Mouse (Mus musculus): ENCODE measurements at regions not wholly inside any gene's neighbourhood (a gene's known extent, or its start where the extent isn't known, plus 50 kb on each side); places are given as distances from the start of the nearest gene placed in this dataset.
A peak's percentile ranks its signal among the peaks of the same experiment; 100 is the strongest.
"Not testable (repeated sequence)": the region's sequence is repeated elsewhere in the genome, so short reads cannot be mapped to it uniquely, and the experiment has no call there.

DNA sequence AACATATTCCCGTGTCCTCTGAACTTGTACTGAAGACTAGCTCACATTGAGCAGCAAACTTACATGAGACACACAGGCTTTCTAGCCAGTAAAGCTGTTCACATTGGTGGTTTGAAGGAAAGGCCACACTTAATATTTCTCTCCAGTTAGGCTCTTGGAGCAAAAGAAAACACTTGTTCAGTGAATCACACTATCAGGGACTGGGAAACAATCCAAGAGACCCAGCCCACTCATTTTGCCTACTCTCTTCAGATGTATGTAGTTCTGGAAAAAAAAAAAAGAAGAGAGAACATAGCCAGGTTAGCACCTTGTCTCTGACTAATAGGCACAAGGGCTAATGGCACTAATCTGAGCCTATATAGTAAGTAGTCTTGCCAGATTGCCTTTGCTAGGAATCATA, 165.9 kb downstream of the Lyplal1 start:
- no peak overlapping the region for H3K4me2 ChIP-seq (ENCODE audit: low read length)
- no peak overlapping the region for H3K4me3 ChIP-seq (ENCODE audit: control insufficient read depth in 1 of 2, insufficient read depth in 1 of 2, low read depth in 1 of 2, low read length in 2 of 2)
- no peak overlapping the region for H3K9ac ChIP-seq (ENCODE audit: low read length)
- no peak overlapping the region for H3K27ac ChIP-seq (replicated peaks in 1 of 2; ENCODE audit: control insufficient read depth in 1 of 2, insufficient read depth in 1 of 2, low read depth in 2 of 2, low read length in 2 of 2)
- WGBS, result 66% methylated on average over 1 of the region's 1 CpGs
- H3K9me3 ChIP-seq (ENCODE audit: control insufficient read depth, low read length), result no peaks in the 10 kb centered on the region
- no peaks in the 10 kb centered on the region for H3K36me3 ChIP-seq (ENCODE audit: control insufficient read depth, insufficient read depth, low read length)
- no peaks in the 10 kb centered on the region for H3K27me3 ChIP-seq (ENCODE audit: control insufficient read depth, insufficient read depth, low read length)
- no peaks in the 10 kb centered on the region for H3K4me1 ChIP-seq (ENCODE audit: control insufficient read depth in 2 of 2, insufficient read depth in 2 of 2, low read length in 2 of 2)
- no peak for ATAC-seq (ENCODE audit: insufficient number of reproducible peaks, insufficient read depth, low FRiP score, low read depth)

DNA sequence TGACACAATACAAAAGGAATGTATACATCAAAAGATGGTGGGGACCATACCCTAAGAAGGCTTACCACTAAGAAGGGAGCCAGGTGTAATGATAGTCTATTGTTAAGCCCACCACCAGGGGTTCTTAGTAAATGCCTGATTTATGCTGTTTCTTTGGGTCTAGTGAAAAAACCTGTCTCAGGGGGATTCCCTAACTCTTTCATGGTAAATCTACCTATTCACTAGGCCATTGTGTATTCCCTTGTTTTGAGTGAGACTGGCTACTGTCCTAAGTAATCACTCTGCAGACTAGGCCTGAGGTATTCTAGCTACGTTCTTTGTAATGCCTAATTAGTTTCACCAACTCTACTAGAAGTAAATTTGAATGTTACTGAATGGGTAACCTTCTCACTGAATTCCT, 161.3 kb downstream of the Lyplal1 start:
- H3K36me3 ChIP-seq (ENCODE audit: control insufficient read depth, insufficient read depth, low read length); H3K4me2 ChIP-seq (ENCODE audit: low read length); H3K9ac ChIP-seq (ENCODE audit: low read length); H3K4me3 ChIP-seq (ENCODE audit: control insufficient read depth in 1 of 2, insufficient read depth in 1 of 2, low read depth in 1 of 2, low read length in 2 of 2); H3K27me3 ChIP-seq (ENCODE audit: control insufficient read depth, insufficient read depth, low read length); H3K9me3 ChIP-seq (ENCODE audit: control insufficient read depth, low read length); H3K4me1 ChIP-seq (ENCODE audit: control insufficient read depth in 2 of 2, insufficient read depth in 2 of 2, low read length in 2 of 2); ATAC-seq (ENCODE audit: insufficient number of reproducible peaks, insufficient read depth, low FRiP score, low read depth); H3K27ac ChIP-seq (replicated peaks in 1 of 2; ENCODE audit: control insufficient read depth in 1 of 2, insufficient read depth in 1 of 2, low read depth in 2 of 2, low read length in 2 of 2): not testable (repeated sequence)
- WGBS, result 81% methylated on average over 1 of the region's 1 CpGs

DNA sequence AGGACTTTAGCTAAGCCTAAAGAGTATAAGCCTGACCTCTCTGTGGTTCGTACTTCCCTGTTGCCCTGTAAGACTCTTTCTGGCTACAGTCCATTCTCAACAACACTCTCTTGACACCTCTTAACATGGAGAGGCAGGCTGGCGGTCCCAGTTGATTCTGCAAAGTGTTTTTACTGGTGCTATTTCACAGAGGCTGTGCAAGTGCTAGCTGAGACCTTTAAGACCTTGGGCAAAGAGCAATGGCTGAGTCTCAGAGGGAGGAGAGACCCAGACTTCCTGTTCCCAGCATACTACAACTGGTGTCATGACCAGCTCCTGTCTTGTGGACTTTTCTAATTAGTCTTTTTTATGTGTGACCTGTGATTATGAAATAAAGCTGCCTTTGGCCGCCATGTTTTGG, 159.6 kb downstream of the Lyplal1 start:
- no peak overlapping the region for H3K4me2 ChIP-seq (ENCODE audit: low read length)
- no peaks in the 10 kb centered on the region for H3K27me3 ChIP-seq (ENCODE audit: control insufficient read depth, insufficient read depth, low read length)
- H3K9me3 ChIP-seq (ENCODE audit: control insufficient read depth, low read length), result no peaks in the 10 kb centered on the region
- no peak overlapping the region for H3K27ac ChIP-seq (replicated peaks in 1 of 2; ENCODE audit: control insufficient read depth in 1 of 2, insufficient read depth in 1 of 2, low read depth in 2 of 2, low read length in 2 of 2)
- no peak overlapping the region for H3K4me3 ChIP-seq (ENCODE audit: control insufficient read depth in 1 of 2, insufficient read depth in 1 of 2, low read depth in 1 of 2, low read length in 2 of 2)
- WGBS, result 54% methylated on average over 3 of the region's 3 CpGs
- H3K4me1 ChIP-seq (ENCODE audit: control insufficient read depth in 2 of 2, insufficient read depth in 2 of 2, low read length in 2 of 2), result no peaks in the 10 kb centered on the region
- no peak for ATAC-seq (ENCODE audit: insufficient number of reproducible peaks, insufficient read depth, low FRiP score, low read depth)
- no peak overlapping the region for H3K9ac ChIP-seq (ENCODE audit: low read length)
- no peaks in the 10 kb centered on the region for H3K36me3 ChIP-seq (ENCODE audit: control insufficient read depth, insufficient read depth, low read length)

DNA sequence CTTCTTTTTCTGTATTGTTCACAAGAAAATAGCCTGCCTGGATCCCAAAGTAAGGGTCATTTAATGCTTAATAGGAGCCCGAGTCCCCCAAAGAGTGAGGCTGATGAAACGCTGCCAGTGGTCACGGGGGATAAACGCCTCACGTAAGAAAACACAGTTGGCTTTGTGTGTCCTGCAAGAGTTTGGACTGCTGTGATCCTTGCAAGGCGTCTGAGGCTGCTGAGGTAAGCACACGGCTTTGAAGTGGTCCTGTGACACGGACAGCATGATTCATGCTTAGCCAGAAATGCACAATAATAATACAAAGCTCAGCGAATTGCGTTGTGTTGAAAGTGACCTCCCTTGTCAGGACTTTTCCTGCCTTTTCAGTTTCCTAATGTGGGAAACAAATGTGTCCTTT, 158.8 kb downstream of the Lyplal1 start:
- Histone ChIP-seq H3K4me3 (ENCODE audit: control insufficient read depth in 1 of 2, insufficient read depth in 1 of 2, low read depth in 1 of 2, low read length in 2 of 2) (no peak overlapping the region), H3K9ac (ENCODE audit: low read length) (no peak overlapping the region), H3K36me3 (ENCODE audit: control insufficient read depth, insufficient read depth, low read length) (no peaks in the 10 kb centered on the region), H3K27ac (replicated peaks in 1 of 2; ENCODE audit: control insufficient read depth in 1 of 2, insufficient read depth in 1 of 2, low read depth in 2 of 2, low read length in 2 of 2) (no peak overlapping the region), H3K4me1 (ENCODE audit: control insufficient read depth in 2 of 2, insufficient read depth in 2 of 2, low read length in 2 of 2) (no peaks in the 10 kb centered on the region), H3K4me2 (ENCODE audit: low read length) (no peak overlapping the region), H3K9me3 (ENCODE audit: control insufficient read depth, low read length) (no peaks in the 10 kb centered on the region), H3K27me3 (ENCODE audit: control insufficient read depth, insufficient read depth, low read length) (no peaks in the 10 kb centered on the region)
- no peak for ATAC-seq (ENCODE audit: insufficient number of reproducible peaks, insufficient read depth, low FRiP score, low read depth)
- WGBS, result 85% methylated on average over 10 of the region's 10 CpGs

DNA sequence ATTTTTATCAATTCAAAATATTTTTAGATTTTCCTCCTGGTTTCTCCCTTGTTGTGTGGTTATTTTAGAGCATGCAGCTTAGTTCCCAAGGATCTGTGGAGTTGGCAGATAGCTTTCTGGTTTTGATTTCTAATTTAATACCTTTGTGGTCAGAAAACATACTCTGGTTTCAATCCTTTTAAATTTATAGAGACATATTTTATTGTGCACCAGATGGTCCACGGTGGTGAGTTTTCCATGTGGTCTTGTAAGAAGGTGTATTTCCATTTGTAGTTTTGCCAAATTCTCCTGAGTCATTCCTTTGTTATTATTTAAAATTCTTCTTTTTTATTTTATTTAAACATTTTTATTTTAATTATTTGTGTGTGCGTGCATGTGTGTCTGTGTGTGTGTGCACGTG, 154.5 kb downstream of the Lyplal1 start:
- Histone ChIP-seq H3K27ac (replicated peaks in 1 of 2; ENCODE audit: control insufficient read depth in 1 of 2, insufficient read depth in 1 of 2, low read depth in 2 of 2, low read length in 2 of 2) (no peak overlapping the region), H3K36me3 (ENCODE audit: control insufficient read depth, insufficient read depth, low read length) (no peaks in the 10 kb centered on the region), H3K27me3 (ENCODE audit: control insufficient read depth, insufficient read depth, low read length) (no peaks in the 10 kb centered on the region), H3K4me2 (ENCODE audit: low read length) (no peak overlapping the region), H3K4me1 (ENCODE audit: control insufficient read depth in 2 of 2, insufficient read depth in 2 of 2, low read length in 2 of 2) (peaks cover 0 to 3% of the 10 kb centered on the region in 2 experiments; a peak in 1 of 4 replicates), H3K4me3 (ENCODE audit: control insufficient read depth in 1 of 2, insufficient read depth in 1 of 2, low read depth in 1 of 2, low read length in 2 of 2) (no peak overlapping the region), H3K9ac (ENCODE audit: low read length) (no peak overlapping the region), H3K9me3 (ENCODE audit: control insufficient read depth, low read length) (no peaks in the 10 kb centered on the region)
- 91% methylated on average over 3 of the region's 3 CpGs for WGBS
- no peak for ATAC-seq (ENCODE audit: insufficient number of reproducible peaks, insufficient read depth, low FRiP score, low read depth)

DNA sequence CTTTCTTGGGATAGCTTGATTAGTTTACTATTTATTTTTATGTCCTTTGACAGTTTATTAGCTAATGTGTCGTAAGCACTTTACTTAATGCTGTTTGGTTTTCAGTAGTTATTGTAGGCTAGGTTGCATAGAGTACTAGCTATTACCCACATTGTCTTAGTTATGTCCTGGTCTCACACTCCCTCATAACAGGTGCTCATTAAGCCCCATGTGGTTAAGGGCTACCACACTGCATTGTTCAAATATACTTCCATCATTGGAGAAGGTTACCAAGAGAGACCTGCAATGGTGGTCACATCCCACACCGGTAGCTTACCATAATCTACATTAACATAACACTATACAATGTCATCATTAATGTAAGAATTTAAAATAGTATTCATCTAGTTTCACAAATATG, 153.3 kb downstream of the Lyplal1 start:
- Histone ChIP-seq H3K36me3 (ENCODE audit: control insufficient read depth, insufficient read depth, low read length) (no peaks in the 10 kb centered on the region), H3K27me3 (ENCODE audit: control insufficient read depth, insufficient read depth, low read length) (no peaks in the 10 kb centered on the region), H3K4me3 (ENCODE audit: control insufficient read depth in 1 of 2, insufficient read depth in 1 of 2, low read depth in 1 of 2, low read length in 2 of 2) (no peak overlapping the region), H3K9ac (ENCODE audit: low read length) (no peak overlapping the region), H3K4me1 (ENCODE audit: control insufficient read depth in 2 of 2, insufficient read depth in 2 of 2, low read length in 2 of 2) (peaks cover 0 to 3% of the 10 kb centered on the region in 2 experiments; a peak in 2 of 4 replicates), H3K27ac (replicated peaks in 1 of 2; ENCODE audit: control insufficient read depth in 1 of 2, insufficient read depth in 1 of 2, low read depth in 2 of 2, low read length in 2 of 2) (no peak overlapping the region), H3K9me3 (ENCODE audit: control insufficient read depth, low read length) (no peaks in the 10 kb centered on the region), H3K4me2 (ENCODE audit: low read length) (no peak overlapping the region)
- WGBS, result 91% methylated on average over 2 of the region's 2 CpGs
- ATAC-seq (ENCODE audit: insufficient number of reproducible peaks, insufficient read depth, low FRiP score, low read depth), result no peak

DNA sequence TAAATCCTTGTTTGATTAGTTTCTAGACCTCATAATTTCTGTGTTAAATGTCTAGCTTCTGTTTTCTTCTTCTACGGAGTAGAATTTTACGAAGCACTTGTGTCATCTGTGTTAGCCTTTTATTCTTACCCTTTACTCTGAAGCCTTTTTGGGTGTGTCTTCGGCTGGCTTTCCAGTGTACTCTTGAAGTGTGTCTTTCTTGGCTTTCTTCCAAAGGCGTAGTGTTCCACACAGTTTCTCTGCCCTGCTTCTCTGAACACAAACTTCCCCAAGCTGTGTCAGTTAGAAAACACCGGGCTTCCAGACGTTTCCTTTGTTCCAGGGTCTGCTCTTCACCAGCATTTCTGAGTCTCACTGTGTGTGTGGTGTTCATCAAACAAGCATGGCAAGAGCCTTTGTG, 152.7 kb downstream of the Lyplal1 start:
- Histone ChIP-seq H3K36me3 (ENCODE audit: control insufficient read depth, insufficient read depth, low read length) (no peaks in the 10 kb centered on the region), H3K27me3 (ENCODE audit: control insufficient read depth, insufficient read depth, low read length) (no peaks in the 10 kb centered on the region), H3K4me2 (ENCODE audit: low read length) (no peak overlapping the region), H3K4me1 (ENCODE audit: control insufficient read depth in 2 of 2, insufficient read depth in 2 of 2, low read length in 2 of 2) (peaks cover 0 to 3% of the 10 kb centered on the region in 2 experiments; a peak in 2 of 4 replicates), H3K9ac (ENCODE audit: low read length) (no peak overlapping the region), H3K27ac (replicated peaks in 1 of 2; ENCODE audit: control insufficient read depth in 1 of 2, insufficient read depth in 1 of 2, low read depth in 2 of 2, low read length in 2 of 2) (peak overlapping the region in 1 of 2 experiments; percentile 58; a peak in 2 of 4 replicates), H3K4me3 (ENCODE audit: control insufficient read depth in 1 of 2, insufficient read depth in 1 of 2, low read depth in 1 of 2, low read length in 2 of 2) (no peak overlapping the region), H3K9me3 (ENCODE audit: control insufficient read depth, low read length) (no peaks in the 10 kb centered on the region)
- WGBS, result 36% methylated on average over 6 of the region's 6 CpGs
- ATAC-seq (ENCODE audit: insufficient number of reproducible peaks, insufficient read depth, low FRiP score, low read depth), result no peak

DNA sequence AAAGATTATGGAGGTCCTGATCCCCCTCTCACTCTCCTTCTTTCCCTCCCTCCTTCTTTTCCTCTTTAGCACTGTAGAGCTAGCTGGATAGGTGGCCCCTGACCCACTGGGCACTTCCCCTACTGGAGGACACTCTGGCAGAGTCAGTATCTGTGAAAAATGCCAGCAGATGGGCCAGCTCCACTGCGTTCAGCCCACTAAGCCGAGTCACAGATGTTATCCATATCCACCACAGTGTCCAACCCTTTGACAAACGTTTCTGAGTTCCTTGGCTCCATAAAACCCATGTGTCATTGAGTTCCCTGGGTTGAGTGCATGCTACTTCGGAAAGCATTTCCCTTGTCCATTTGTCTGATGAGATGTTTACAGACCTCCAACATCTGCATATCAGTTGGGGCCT, 149.9 kb downstream of the Lyplal1 start:
- Histone ChIP-seq H3K9ac (ENCODE audit: low read length) (no peak overlapping the region), H3K4me1 (ENCODE audit: control insufficient read depth in 2 of 2, insufficient read depth in 2 of 2, low read length in 2 of 2) (peaks cover 0 to 3% of the 10 kb centered on the region in 2 experiments; a peak in 2 of 4 replicates), H3K27ac (replicated peaks in 1 of 2; ENCODE audit: control insufficient read depth in 1 of 2, insufficient read depth in 1 of 2, low read depth in 2 of 2, low read length in 2 of 2) (no peak overlapping the region), H3K4me3 (ENCODE audit: control insufficient read depth in 1 of 2, insufficient read depth in 1 of 2, low read depth in 1 of 2, low read length in 2 of 2) (no peak overlapping the region), H3K9me3 (ENCODE audit: control insufficient read depth, low read length) (no peaks in the 10 kb centered on the region), H3K4me2 (ENCODE audit: low read length) (no peak overlapping the region), H3K36me3 (ENCODE audit: control insufficient read depth, insufficient read depth, low read length) (no peaks in the 10 kb centered on the region), H3K27me3 (ENCODE audit: control insufficient read depth, insufficient read depth, low read length) (no peaks in the 10 kb centered on the region)
- ATAC-seq (ENCODE audit: insufficient number of reproducible peaks, insufficient read depth, low FRiP score, low read depth), result no peak
- WGBS, result 86% methylated on average over 4 of the region's 4 CpGs
